Mouse (Mus musculus) retina, adult 2 months (tissue): ENCODE data around the gene Dsn1.

ENCODE experiments used
- DNase-seq: peaks from one replicate; pipeline ENCODE4 v3.0.0-alpha.2; 2012; ENCODE audit warnings: low read depth, low spot score

The Dsn1 gene

DNA sequence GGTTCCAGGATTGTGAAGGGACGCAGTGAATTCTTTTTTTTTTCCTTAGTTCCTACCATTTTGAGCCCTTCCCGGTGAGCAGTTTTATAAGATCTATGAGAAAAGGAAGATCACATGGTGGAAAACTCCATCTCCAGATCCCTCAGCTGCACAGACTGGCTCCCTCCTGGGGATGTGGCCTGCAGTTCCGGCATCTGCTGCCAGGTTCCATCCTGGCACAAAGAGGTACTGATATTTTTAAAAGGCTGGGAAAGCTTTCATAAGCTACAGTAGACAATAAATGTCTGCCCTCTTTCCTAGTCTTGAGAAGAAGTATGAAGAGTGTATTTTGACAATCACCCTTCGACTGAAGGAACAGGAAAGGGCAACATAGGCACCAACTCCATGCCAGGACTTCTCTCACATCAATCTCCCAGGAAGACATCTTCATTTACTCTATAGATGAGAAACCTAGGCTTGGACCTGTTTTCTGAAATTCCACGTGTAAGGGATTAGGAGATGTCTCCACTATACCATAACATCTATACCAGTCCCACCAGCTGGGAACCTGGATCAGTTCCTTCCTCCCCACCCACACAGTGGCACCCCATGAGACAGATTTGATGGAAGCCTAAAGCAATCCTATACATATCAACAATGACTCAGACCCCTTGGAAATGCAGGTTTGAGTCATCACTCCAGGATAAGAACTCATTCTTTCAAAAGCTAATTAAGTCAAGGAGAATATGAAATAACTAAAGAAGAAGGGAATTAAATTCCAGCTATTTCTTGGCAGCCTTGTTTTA, 33.4 kb downstream of the Dsn1 start:
- no peak for DNase-seq

GRCm38 (mm10) chr2:156970253-156970652, 36.7 kb downstream of the Dsn1 start:
- DNase-seq = no peak

- peak; percentile 49 for DNase-seq
Measured at GRCm38 (mm10) chr2:156968501-156968900, 38.5 kb downstream of the Dsn1 start.

DNA sequence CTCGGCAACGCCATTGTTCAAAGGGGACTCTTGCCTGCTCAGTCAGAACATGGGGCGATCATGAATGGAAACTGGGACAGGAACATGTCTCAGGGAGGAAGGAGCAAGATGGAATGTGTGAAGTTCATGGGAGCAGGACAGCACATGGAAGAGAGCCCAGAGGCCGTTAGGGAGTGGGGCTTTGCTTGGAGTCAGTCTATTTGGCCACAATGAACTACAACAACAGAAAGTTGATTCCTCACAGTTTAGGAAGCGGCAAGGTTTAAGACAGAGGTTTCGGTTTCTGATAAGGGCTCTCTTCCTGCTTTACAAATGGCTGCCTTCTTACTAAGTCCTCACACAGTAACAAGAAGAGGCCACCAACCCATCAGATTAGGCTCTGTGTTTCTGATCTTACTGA, 39.6 kb downstream of the Dsn1 start:
- DNase-seq = no peak

- no peak for DNase-seq
Measured at GRCm38 (mm10) chr2:156963891-156964290, 43.1 kb downstream of the Dsn1 start.

DNA sequence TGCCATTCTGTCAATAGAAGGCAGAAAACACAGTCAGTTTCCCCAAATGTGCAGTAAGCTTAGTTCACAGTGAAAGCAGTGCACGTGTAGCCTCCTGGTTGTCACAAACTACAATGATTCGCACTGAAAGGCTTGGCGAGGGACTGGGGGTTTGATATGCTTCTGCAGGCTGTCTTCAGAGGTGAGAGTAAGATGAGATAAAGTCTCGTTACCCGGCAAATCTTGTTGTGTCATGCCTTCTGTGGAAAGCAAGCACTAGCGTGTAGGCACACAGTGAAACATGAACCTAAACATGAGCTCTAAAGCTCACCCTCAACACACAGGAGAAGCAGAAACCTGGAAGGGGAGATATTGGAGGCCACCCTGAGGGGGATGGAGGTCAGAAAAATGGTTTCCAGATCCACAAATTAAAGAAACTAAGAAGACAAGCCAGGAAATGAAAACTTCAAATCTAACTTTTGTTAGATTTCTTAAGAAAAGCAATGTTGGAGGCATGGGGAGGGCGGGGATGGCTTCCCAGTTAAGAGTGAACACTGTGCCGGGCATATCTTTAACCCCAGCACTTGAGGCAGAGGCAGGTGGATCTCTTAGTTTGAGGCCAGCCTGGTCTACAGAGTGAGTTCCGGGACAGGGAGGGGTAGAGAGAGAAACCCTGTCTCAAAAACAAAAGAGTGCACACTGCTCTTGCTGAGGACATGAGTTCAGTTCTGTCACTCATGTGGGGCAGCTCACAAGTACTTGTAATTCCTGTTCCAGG, 48.3 kb downstream of the Dsn1 start:
- no peak for DNase-seq

DNA sequence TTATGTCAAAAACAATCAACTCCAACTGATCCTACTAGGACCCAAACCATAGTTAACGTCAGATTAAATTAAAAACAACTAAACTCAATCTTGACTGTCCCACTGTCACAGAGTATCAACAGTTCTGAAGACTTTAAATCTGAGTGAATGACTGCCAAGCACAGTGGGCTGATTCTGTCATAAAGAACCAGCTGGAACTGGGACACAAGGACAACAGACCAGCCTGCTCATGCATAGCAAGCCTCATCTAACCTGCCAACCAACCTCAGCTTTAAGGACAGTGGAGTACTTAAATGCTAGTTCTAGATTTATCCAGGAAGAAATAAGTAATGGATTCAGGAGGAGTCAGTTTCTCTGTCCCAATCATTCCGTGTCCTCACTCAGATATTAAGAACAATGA, 49.9 kb downstream of the Dsn1 start:
- no peak for DNase-seq

DNA sequence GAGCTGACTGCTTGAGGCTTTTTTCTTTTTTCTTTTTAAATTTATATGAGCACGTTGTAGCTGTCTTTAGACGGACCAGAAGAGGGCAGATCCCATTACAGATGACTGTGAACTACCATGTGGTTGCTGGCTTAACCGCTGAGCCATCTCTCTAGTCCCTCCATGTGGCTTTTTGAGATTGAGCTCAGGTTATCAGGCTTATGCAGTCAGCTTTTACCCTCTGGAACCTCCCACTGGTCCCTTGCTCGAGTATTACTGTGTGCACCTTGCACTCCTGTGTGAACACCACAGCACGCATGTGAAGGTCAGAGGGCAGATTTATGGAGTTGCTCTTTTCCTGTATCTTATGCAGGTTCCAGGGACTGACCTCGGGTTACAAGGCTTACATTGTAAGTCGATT, 50.6 kb downstream of the Dsn1 start:
- DNase-seq = no peak

GRCm38 (mm10) chr2:156954463-156954862, 52.5 kb downstream of the Dsn1 start:
- DNase-seq = no peak

GRCm38 (mm10) chr2:156951301-156952094, 55.5 kb downstream of the Dsn1 start:
- DNase-seq = no peak

- DNase-seq = no peak
Measured at GRCm38 (mm10) chr2:156950816-156951215, 56.1 kb downstream of the Dsn1 start.
